Mouse (Mus musculus) kidney, postnatal 36 days (tissue): ENCODE results near the gene Padi6.

Experiments
- DNase-seq, 2 experiments: peaks; one replicate each; pipeline ENCODE4 v3.0.0; 2021 to 2022; ENCODE audit warnings: mixed read lengths in 2 of 2

Padi6 gene

GRCm38 (mm10) chr4:140680731-140681397 is 61.6 kb downstream of the Padi6 start:
- DNase-seq: peak in 1 of 2 experiments; percentile 18

DNA sequence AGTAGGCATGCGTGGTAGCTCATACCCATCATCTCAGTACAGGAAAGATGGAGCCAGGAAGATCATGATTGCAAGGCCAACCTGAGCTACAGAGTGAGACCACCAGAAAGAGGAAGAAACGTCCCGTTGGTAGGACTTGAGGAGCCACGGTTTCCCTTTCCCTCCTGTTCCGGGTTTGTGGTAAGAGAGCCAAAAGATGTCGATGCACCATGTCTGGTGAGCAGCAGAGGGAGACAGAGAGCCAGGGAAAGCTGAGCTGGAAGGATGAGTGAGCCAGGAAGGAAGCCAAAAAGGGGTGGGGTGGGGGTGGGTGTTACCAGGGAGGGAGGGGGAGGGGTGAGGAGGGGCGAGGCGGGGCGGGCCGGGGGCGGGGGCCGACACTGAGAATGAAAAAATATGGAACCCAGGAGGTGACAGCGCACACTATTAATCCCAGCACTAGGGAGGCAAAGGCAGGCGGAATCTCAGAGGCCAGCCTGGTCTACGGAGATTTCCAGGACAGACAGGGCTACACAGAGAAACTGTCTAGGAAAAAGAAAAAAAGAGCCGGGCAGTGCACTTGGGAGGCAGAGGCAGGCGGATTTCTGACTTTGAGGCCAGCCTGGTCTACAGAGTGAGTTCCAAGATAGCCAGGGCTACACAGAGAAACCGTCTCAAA is 62.6 kb downstream of the Padi6 start:
- peak; percentile 79 to 87 for DNase-seq

DNA sequence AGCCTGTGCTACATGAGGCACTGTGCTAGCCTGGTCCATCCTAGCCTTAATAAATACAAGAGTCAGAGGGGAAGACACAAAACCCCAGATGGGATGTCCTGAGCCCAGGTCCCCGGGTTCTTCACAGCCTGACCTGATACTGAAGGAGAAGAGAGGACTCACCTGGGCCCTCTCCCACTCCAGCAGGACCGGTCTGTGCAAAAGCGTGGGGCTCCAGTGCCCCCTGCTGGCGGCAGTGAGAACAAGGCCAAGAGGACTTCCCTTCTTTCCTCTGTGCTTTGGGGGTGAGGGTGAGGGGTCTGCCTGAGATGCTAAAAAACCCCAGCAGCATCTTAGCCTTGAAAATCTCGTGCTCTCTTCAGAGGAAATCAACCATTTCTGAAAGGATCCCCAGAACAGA is 63.4 kb downstream of the Padi6 start:
- peak in 1 of 2 experiments; percentile 75 for DNase-seq
